Mouse (Mus musculus) telencephalon, adult 2 months (tissue): Measurements from ENCODE around the gene Bbs12.

ENCODE experiments used
- DNase-seq: peaks from one replicate; pipeline ENCODE4 v3.0.0-alpha.2; 2011; ENCODE audit warnings: low read depth, low spot score

Bbs12 gene

DNA sequence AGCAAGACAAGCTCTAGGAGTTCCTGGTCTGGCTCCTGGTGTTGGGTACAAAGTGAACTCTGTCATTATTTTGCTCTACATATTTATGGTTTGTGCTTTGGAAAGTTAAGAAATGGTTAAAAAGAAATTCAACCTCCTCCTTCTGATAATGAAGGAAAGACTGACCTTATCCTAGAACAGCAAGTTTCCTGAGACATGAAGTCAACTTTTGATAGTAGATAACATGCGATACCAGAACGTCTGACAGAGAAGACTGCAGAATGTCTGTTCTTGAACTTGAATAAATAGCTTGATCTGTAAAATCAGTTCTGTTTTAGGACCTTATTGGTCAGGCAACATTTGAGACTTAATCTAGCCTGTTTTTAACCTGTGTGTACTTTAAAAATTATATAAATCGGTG lies 14.3 kb downstream of the Bbs12 start:
- DNase-seq = no peak

DNA sequence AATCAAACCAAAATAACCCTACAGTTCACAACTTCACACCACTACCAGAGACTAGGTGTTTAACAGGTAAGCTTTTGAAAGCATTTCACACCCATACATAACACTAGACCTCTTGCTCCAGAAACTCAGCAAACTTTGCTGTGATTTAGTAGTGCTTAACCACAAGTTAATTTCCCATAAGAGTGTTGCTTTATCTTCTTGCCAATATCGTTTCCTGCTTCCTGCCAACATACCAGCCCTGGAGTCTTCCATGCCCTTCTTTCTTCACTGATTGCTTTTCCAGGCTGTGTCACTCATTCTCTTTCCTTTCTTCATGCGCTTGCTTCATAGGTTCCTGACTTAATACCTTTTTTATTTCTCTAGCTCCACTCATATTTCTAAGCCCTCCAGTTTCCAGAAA lies 16.1 kb downstream of the Bbs12 start:
- no peak for DNase-seq

DNA sequence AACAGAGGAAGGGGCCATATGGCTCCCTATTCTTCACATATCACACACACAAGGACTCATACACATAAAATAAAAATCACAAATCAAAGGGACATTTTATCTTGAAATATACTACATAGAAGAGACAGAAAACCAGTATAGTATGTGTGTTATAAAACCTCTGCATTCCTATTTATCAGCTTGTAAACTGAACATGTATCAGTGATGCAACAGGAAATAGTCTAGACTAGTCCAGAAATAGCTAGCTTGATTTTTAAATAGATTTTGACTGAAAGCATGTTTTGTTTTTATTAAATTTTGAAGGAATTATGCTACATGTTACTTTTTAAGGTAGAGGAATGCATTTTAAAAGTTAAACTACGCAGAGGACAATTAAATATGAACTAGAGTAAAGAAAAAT lies 17.6 kb downstream of the Bbs12 start:
- no peak for DNase-seq

DNA sequence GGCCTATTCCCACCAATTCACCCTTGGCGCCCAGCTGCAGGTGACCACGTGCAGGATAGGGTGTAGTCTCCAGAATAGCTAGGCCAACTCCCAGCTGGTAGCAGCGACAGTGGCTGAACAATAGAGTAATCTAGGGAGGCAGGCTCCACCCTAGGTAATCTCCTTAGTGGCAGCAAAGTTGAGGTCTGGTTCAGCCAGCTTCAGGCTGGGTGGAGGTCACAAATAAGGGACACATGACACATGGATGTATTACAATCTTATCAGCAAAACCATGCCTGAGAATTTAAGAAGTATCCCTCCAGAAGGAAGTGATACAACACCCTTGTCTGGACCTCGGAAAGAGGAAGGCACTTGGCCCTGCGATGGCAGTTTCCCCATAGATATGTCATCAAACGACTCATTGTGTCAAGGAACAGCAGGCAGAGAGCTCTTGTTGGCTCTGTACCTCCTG lies 19.7 kb downstream of the Bbs12 start:
- no peak for DNase-seq

DNA sequence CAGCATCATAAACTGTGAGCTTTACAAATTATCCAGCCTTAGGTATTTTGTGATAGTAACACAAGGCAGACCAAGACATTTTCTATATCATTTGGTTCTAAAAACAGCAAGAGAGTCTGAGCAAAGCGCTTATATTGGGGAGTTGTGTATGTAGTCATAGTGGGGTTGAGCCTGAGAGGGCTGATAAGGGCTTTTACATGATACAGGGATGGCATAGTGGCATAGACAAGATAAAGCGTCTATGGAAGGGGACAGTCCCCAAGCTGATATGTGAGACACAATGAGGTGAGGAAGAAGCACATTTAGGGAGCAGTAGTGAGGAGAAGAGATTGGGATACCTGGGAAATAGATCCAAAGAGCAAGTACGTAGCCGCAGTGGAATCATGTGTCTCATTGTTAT lies 21.7 kb downstream of the Bbs12 start:
- no peak for DNase-seq

DNA sequence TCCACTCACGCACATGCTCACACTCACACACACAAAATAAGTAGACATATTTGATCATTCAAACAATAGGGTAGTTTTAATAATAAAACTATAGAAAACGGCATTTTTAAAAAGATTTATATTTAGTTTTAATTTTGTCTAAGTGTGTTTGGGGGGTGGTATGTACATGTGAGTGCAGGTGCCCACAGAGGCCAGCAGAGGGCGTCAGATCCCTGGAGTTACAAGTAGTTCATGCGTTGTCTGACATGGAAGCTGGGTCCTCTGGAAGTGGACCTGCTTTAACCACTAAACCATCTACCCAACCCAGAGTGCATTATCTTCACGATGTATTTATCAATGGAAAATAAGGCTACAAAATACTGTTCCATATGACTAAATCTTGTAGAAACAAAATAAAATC lies 28.8 kb downstream of the Bbs12 start:
- no peak for DNase-seq

DNA sequence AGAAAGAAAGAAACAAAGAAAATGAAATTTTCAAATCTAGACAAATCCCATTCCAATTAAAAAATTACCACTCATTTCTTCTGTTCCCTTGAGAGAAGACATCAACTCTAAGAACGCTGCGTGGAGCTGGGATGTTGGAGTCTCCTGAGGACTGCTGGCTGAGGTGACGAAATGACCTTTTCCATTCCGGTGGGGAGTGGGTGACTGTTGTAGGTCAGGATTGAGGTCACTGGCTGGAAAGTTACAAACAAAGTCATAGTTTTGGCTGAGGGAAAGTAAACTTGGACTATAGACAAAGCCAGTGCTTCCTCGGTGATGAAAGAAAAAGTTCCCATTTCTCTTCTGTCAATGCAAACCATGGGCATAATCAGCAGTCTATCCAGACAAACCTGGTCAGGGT lies 30.5 kb downstream of the Bbs12 start:
- DNase-seq = no peak

DNA sequence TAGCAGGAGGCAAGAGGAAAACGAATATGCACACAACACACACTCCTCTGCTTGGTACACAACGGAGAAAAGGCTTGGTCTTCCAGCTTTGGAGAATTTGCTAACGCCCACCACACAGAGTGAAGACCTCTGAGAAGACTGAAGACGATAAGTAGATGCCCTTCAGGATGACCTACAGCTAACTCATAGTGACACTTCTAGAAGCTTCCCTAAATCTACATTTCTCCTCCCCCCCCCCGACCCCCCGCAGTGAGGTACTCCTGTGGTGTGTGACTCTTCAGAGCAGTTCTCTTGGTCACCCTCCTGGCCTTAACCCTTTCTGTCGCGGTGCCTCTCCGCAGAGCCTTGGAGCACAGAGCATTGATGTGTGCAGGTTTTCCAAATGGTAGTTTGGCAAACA lies 35.3 kb downstream of the Bbs12 start:
- no peak for DNase-seq

DNA sequence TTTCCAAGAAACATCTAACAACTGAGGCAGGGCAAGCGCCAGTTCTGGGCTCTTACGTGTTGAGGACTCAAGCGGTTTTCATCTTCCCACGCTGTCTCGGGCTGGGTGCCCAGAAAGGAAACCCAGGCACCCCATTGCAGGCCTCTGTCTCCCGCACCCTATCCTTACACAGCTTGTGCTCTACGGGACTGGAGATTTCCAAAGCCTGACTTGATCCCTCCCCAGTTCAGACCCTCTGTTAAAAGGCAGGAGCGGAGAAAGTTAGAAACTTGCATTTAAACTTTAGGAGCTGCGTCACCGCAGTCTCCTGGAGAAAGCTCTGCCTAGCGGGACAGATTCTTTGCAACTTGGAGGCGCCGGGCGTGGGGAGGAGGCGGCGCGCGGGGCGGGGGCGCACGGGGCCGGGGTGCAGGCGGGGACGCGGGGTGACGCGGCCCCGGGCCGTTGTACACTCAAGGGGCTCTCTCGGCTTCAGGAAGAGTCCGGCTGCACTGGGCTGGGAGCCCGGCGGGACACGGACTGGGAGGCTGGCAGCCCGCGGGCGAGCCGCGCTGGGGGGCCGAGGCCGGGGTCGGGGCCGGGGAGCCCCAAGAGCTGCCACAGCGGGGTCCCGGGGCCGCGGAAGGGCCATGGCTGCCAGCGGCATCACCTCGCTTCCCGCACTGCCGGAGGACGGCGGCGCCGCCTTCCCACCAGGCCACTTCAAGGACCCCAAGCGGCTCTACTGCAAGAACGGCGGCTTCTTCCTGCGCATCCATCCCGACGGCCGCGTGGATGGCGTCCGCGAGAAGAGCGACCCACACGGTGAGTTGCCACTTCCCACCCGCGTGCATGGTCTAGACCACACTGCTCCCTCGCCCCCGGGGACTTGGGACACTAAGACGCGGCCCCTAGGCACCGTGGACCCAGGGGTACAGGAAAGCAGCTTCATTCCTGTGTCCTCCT lies 36.1 kb downstream of the Bbs12 start, which contains the start of gene Fgf2:
Fgf2 (plus strand) TSS at position 126 of the 945 bp plus-strand sequence.
- DNase-seq = peak; percentile 31

DNA sequence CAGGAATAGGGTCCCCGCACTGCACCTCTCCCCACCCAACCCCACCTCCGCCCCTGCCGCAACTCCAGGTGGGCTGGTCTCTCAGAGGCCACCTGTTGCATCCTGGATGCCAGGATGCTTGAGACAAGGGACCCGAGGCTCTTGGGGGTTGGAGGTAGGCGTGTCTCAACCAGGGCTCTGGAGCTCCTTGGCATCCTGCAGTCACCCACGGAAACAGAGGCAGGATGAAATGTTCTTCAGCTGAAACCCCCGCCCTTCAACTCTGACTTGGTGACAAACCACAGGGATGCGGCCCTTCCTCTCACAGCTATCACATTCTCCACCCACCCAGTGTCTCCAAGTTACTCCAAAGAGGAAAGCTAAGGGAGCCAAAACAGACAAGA lies 36.8 kb downstream of the Bbs12 start:
- DNase-seq = no peak

DNA sequence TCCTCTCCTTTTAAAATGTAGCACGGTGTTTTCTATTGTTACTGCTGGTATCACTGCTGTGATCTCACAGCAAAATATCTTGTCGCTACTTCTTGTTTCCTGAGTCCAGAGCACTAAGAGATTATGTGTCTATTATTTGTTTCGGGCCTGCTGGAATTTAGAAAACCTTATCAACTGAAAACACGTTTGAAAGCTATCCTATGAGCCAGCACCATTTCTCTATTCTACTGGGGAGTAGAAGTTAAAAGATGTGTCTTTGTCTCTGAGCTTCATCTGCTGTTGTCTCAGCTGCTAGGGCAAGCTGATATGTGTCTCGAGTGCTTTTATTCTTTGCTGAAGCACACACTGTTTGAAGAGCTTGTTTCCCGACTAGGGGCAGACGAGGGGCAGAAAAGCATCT lies 38.0 kb downstream of the Bbs12 start:
- no peak for DNase-seq

DNA sequence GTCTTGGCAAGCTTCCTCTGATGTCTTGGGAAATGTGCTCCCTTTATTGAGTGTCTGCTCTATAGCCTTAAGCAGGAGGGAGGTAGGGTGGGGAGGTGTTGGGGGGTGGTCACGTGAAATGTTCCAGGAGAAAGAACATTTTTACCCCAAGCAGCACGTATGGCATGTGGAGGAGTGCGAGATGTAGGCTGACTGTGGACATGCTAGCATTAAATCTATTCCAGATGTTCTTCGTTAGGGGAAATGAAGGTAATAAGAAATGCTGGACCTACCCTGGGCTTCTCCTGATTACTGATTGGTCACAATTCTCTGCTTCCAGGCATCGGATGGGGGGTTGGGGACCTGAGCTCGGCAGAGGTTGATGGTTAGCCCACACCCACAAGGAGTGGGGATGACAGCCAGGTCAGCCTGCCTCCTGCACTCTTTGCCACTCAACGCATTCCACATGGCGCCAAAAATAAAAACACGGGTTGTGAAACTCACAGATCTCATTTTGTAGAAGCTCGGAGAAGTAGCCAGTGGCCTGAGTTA lies 41.7 kb downstream of the Bbs12 start:
- no peak for DNase-seq

DNA sequence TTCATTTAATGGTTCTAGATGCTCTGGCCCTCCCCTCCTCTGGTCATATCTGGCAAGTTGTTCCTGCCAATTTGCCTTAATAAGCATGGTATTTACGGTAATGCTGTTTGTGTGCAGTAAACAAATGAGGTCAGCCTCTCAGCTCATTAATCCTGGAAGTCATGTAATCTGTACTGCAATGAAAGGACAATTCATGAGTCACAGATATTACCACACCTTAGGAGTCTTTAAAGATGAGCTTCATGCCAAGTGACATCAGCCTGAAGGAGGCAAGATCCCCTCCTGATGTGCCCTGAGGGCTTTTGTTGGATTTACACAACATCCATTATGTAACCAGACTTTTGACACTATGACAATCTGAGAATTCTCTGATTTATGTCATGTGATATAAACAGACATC lies 42.4 kb downstream of the Bbs12 start:
- no peak for DNase-seq

DNA sequence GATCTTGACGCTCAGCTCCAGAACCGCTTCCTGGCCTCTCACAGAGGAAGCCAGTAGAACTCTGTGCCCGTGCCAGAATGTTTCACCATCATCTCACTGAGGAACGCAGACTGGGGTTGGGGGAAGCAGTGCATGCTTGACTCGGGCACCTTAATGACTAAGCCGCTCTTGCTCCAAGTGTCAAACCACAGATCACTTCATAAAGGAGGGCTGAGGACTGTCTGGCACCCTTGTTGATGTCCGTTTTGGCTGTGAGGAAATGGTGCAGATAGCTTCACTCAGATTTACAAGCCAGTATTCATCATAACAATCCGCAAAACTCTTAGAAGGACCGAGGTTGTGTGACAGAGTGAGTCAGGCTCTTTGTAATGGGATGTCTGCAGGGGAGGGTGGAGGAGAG lies 48.4 kb downstream of the Bbs12 start:
- no peak for DNase-seq

DNA sequence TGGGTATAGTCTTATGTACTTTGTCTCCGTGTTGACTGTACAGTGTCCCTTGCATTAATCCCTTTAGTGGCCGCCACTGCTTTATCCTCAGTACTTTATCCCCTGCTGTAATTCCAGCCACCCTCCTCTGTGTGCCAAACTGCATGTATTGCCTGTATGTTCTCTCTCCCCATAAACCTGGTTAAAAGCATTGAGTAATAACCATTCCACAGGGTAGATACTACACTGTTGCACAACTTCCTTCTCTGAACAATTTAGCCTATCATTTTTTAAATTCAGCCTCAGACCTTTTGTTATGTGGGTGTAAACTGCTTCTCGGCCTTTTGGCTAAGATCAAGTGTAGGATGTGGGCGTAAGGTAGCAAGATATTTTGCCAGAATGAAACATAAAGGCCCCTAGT lies 52.8 kb downstream of the Bbs12 start:
- DNase-seq = no peak

DNA sequence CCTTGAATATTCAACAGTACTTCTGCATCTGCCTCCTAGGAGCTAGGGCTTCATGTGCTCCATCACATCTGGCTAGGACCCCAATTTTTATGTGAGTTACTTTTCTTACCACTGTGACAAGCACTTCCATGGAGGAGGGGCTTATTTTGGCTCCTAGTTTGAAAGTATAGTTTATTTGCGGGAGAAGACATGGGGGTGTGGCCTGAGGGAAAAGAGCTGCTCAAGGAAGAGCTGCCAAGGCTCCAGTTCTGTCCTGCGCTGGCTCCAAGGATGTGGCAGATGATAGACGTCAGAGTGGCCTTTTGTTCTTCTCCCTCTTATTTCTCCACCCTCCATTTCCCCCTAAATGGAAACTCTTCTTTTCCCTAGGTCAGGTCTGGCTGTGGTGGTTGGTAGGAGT lies 53.6 kb downstream of the Bbs12 start:
- DNase-seq = no peak

DNA sequence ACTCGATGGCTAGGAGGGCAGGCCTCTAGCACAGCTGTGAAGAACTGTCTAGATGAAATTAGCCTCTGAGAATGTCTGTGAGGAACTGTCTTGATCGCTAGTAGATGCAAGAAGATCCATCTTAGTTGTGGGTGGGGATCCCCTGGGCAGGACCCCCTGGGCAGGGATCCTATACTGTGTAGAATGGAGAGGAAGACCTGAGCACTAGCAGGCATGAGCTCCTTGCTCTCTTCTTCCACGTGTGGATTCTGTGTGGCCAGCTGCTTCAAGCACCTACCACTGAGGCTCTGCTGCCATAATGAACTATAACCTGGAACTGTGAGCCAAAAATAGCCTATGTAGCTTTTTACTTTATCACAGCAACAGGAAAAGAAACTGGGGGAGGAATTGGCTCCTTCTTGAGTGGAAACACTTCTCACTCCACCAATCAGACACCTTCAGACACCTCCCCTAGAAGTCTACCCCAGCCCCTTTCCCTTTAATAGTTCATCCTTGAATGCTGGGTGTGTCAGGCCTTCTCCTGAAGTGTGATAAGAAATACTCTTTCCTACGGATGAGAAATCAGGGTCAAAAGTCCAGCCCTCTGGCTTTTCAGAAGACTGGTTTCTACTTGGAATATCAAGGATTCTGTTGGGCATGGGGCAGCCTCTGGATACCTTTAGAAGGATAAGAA lies 54.2 kb downstream of the Bbs12 start:
- DNase-seq = no peak

DNA sequence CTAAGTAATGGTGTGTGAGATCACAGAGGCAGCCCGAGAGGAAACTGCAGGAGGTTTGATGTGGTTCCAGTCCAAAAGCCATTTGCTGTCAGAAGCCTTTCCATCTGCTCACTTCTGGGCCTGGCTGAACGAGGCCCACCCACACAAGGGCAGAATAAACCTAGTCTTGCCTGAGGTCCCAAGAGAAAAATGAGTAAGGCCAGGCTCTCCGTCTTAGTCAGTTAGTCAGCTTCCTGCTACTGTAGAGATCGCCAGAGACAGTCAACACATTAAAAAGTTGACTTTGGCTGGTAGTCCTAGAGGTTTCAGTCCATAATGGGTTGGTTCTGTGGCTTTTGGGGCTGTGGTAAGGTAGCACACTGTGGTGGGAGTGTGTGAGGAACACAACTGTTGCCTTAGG lies 58.1 kb downstream of the Bbs12 start:
- DNase-seq = no peak
